8 mouse cellular contexts compared by ENCODE assay signal in the genomic region with DNA sequence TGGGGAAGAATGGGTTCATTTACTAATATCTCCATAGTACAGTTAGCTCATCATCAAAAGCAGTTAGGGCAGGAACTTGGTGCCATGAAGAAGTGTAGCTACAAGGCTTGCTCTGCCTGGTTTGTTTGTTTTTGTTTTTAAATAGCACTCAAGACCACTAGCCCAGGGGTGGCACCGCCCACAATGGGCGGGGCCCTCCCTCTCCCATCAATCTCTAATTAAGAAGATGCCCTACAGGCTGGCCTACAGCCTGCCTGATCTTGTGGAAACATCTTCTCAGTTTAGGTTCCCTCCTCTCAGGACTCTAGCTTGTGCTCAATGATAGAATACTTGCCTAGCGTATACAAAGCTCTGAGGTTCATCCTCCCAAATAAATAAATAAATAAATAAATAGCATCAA. TPM values are rescaled to one million over a fixed set of nuclear protein-coding genes. Genes with fewer than 3 reads are reported as not detected.
DNase-seq lines count a peak whose midpoint lies in the region; ATAC-seq and TF ChIP-seq lines count a peak whose summit lies in the region.

No protein-coding gene starts in this region.

- H3K36me3 ChIP-seq in lung, postnatal 0 days (ENCODE audit: insufficient read depth, low read length), result no peaks in the 10 kb centered on the region
- H3K36me3 ChIP-seq in hindbrain, embryonic 11.5 days (ENCODE audit: control insufficient read depth, insufficient read depth, low read length), result no peaks in the 10 kb centered on the region

- H3K4me3 ChIP-seq in lung, postnatal 0 days (ENCODE audit: low read depth, low read length), result peak overlapping the region; percentile 79
- peak overlapping the region; percentile 77 for H3K4me3 ChIP-seq in hindbrain, embryonic 11.5 days (ENCODE audit: low read depth, low read length)

- peak overlapping the region; percentile 82 for H3K4me2 ChIP-seq in lung, postnatal 0 days (replicated peaks; ENCODE audit: low read depth, low read length)
- H3K4me2 ChIP-seq in hindbrain, embryonic 11.5 days (replicated peaks; ENCODE audit: low read depth, low read length), result peak overlapping the region; percentile 68

- 0 out of 2 replicates have a peak, but pooled peaks cover 2% of the 10 kb centered on the region for H3K4me1 ChIP-seq in lung, postnatal 0 days (ENCODE audit: insufficient read depth, low read depth, low read length)
- no peaks in the 10 kb centered on the region for H3K4me1 ChIP-seq in hindbrain, embryonic 11.5 days (replicated peaks; ENCODE audit: control insufficient read depth, insufficient read depth, low read length)

- TF ChIP-seq EP300 in lung, postnatal 0 days (IDR thresholded peaks at IDR 0.05), result no peak

- ATAC-seq in lung, postnatal 0 days, result no peak; the same call in 1 of the 2 replicates
- ATAC-seq in hindbrain, embryonic 11.5 days (ENCODE audit: low FRiP score), result peak; percentile 75
- ATAC-seq in megakaryocyte-erythroid progenitor cell, adult 5-6 weeks (replicated peaks; ENCODE audit: low FRiP score, low TSS enrichment, poor library complexity, severe bottlenecking), result peak; percentile 84

- no peaks in the 10 kb centered on the region for H3K9me3 ChIP-seq in lung, postnatal 0 days (ENCODE audit: low read length)
- no peaks in the 10 kb centered on the region for H3K9me3 ChIP-seq in hindbrain, embryonic 11.5 days (ENCODE audit: control insufficient read depth, low read length)

- H3K9ac ChIP-seq in lung, postnatal 0 days (replicated peaks; ENCODE audit: low read depth), result no peak overlapping the region
- peak overlapping the region; percentile 75 for H3K9ac ChIP-seq in hindbrain, embryonic 11.5 days (ENCODE audit: low read depth, low read length)

- H3K27ac ChIP-seq in lung, postnatal 0 days (ENCODE audit: low read length), result no peak overlapping the region
- no peak overlapping the region for H3K27ac ChIP-seq in hindbrain, embryonic 11.5 days (ENCODE audit: low read depth, low read length)

- no peaks in the 10 kb centered on the region for H3K27me3 ChIP-seq in lung, postnatal 0 days (replicated peaks; ENCODE audit: insufficient read depth, low read length)
- H3K27me3 ChIP-seq in hindbrain, embryonic 11.5 days (ENCODE audit: control insufficient read depth, insufficient read depth, low read length), result no peaks in the 10 kb centered on the region

- DNase-seq in lung, postnatal 0 days (ENCODE audit: low spot score), result peak; percentile 26
- DNase-seq in lung, postnatal 36 days, result no peak
- peak; percentile 46 for DNase-seq in c-Kit-positive CD71-positive TER-119-negative erythroid progenitor cells, embryonic 14.5 days (ENCODE audit: low read depth)
- peak; percentile 72 for DNase-seq in hindbrain, embryonic 11.5 days (ENCODE audit: low spot score)
- no peak for DNase-seq in right cerebral cortex, postnatal 10 days (ENCODE audit: low spot score in 2 of 2)
- no peak for DNase-seq in layer of hippocampus, postnatal 10 days (ENCODE audit: low spot score in 2 of 2)
- DNase-seq in adrenal gland, adult 18-20 months (ENCODE audit: low spot score in 2 of 2), result no peak

- WGBS in lung, postnatal 0 days, result 0% methylated on average over 3 of the region's 3 CpGs
- 1% methylated on average over 3 of the region's 3 CpGs for WGBS in hindbrain, embryonic 11.5 days

- TF ChIP-seq CTCF in lung, postnatal 0 days (IDR thresholded peaks at IDR 0.05), result no peak

RNA-seq across cellular contexts. Expression of gene Ckap2, which starts 0.7 kb away (rescaled TPM):
- 2.8 and 4.5 TPM in 2 replicates for polyA plus RNA-seq in lung, postnatal 0 days (2015; fragmentation: Nextera tagmentation; extraction: Ambion mirVana)
- polyA plus RNA-seq in hindbrain, embryonic 11.5 days (2014; fragmentation: Nextera tagmentation; extraction: Ambion mirVana), result 52.1 and 58.7 TPM in 2 replicates
- total RNA-seq in megakaryocyte-erythroid progenitor cell, adult 5-6 weeks (2014; fragmentation: Nextera tagmentation), result 31.5 and 49.4 TPM in 2 replicates
- total RNA-seq in megakaryocyte-erythroid progenitor cell, adult 5-6 weeks (2017), result 48.3 and 50.1 TPM in 2 replicates
- 1 to 10 TPM; 4.8 to 5.8 TPM for total RNA-seq in layer of hippocampus, postnatal 10 days (2021)
- total RNA-seq in adrenal gland, adult 18-20 months (2021), result 1 to 10 TPM; 1.3 to 1.6 TPM

RNA-seq across cellular contexts. Expression of gene Vps36, which starts 7.7 kb away (rescaled TPM):
- polyA plus RNA-seq in lung, postnatal 0 days (2015; fragmentation: Nextera tagmentation; extraction: Ambion mirVana), result 36.8 and 41.7 TPM in 2 replicates
- 35.8 and 39.8 TPM in 2 replicates for polyA plus RNA-seq in hindbrain, embryonic 11.5 days (2014; fragmentation: Nextera tagmentation; extraction: Ambion mirVana)
- total RNA-seq in megakaryocyte-erythroid progenitor cell, adult 5-6 weeks (2014; fragmentation: Nextera tagmentation), result 30.9 and 31.8 TPM in 2 replicates
- 30.4 and 38.4 TPM in 2 replicates for total RNA-seq in megakaryocyte-erythroid progenitor cell, adult 5-6 weeks (2017)
- total RNA-seq in layer of hippocampus, postnatal 10 days (2021), result 10 to 100 TPM; 36.1 to 36.8 TPM
- 10 to 100 TPM; 31.9 to 34.3 TPM for total RNA-seq in adrenal gland, adult 18-20 months (2021)

RNA-seq across cellular contexts. Expression of gene Nek3, which starts 18.6 kb away (rescaled TPM):
- polyA plus RNA-seq in lung, postnatal 0 days (2015; fragmentation: Nextera tagmentation; extraction: Ambion mirVana), result 3.4 and 3.5 TPM in 2 replicates
- polyA plus RNA-seq in hindbrain, embryonic 11.5 days (2014; fragmentation: Nextera tagmentation; extraction: Ambion mirVana), result 10.2 and 10.5 TPM in 2 replicates
- 0.25 and 1.9 TPM in 2 replicates for total RNA-seq in megakaryocyte-erythroid progenitor cell, adult 5-6 weeks (2014; fragmentation: Nextera tagmentation)
- 2.0 and 5.9 TPM in 2 replicates for total RNA-seq in megakaryocyte-erythroid progenitor cell, adult 5-6 weeks (2017)
- 1 to 10 TPM; 3.0 TPM for total RNA-seq in layer of hippocampus, postnatal 10 days (2021)
- 1 to 10 TPM; 5.1 to 5.5 TPM for total RNA-seq in adrenal gland, adult 18-20 months (2021)

RNA-seq across cellular contexts. Expression of gene Thsd1, which starts 42.2 kb away (rescaled TPM):
- polyA plus RNA-seq in lung, postnatal 0 days (2015; fragmentation: Nextera tagmentation; extraction: Ambion mirVana), result 32.0 and 33.3 TPM in 2 replicates
- 8.8 and 10.8 TPM in 2 replicates for polyA plus RNA-seq in hindbrain, embryonic 11.5 days (2014; fragmentation: Nextera tagmentation; extraction: Ambion mirVana)
- 0.52 TPM in 1 of 2 replicates, not detected in the other for total RNA-seq in megakaryocyte-erythroid progenitor cell, adult 5-6 weeks (2014; fragmentation: Nextera tagmentation)
- total RNA-seq in megakaryocyte-erythroid progenitor cell, adult 5-6 weeks (2017), result 0.80 and 1.2 TPM in 2 replicates
- 1 to 10 TPM; 7.0 to 7.7 TPM for total RNA-seq in layer of hippocampus, postnatal 10 days (2021)
- total RNA-seq in adrenal gland, adult 18-20 months (2021), result 1 to 10 TPM; 2.1 to 2.3 TPM

Comparison
In these comparisons a context has a peak if more than half of its experiments do, and no peak if none do; other contexts are left out.
1. DNase-seq: peak in lung, postnatal 0 days (single experiment), c-Kit-positive CD71-positive TER-119-negative erythroid progenitor cells, embryonic 14.5 days (single experiment) and hindbrain, embryonic 11.5 days (single experiment); none in lung, postnatal 36 days (single experiment), right cerebral cortex, postnatal 10 days (0 of 2), layer of hippocampus, postnatal 10 days (0 of 2) and adrenal gland, adult 18-20 months (0 of 2).
2. RNA of gene Ckap2, which starts 0.7 kb away (total RNA-seq): 31.5 to 50.1 TPM in megakaryocyte-erythroid progenitor cell, adult 5-6 weeks; 4.8 to 5.8 TPM in layer of hippocampus, postnatal 10 days and 1.3 to 1.6 TPM in adrenal gland, adult 18-20 months; every median in the first group is over 4 times any median in the second.